Mouse (Mus musculus): Measurements from ENCODE around the gene Cbarp.
A peak's percentile ranks its signal among the peaks of the same experiment; 100 is the strongest.

Cbarp gene

GRCm38 (mm10) chr10:80087483-80087882, 53.2 kb downstream of the Cbarp start:
- DNase-seq: no peak

- no peak for DNase-seq
Measured at GRCm38 (mm10) chr10:80086847-80087246, 53.8 kb downstream of the Cbarp start.

GRCm38 (mm10) chr10:80084817-80085487, 55.7 kb downstream of the Cbarp start:
- peak; percentile 59 for DNase-seq

- DNase-seq: no peak
Measured at GRCm38 (mm10) chr10:80081075-80081474, 59.6 kb downstream of the Cbarp start.
